Mouse (Mus musculus) forebrain, embryonic 14.5 days (tissue): ENCODE results near the gene Samd15. TPM values are rescaled to one million over a fixed set of nuclear protein-coding genes. Genes with fewer than 3 reads are reported as not detected.
"Not testable (repeated sequence)": the region's sequence is repeated elsewhere in the genome, so short reads cannot be mapped to it uniquely, and the experiment has no call there.

Experiments used
- ATAC-seq: fragments of 200-750 bp; cut with Nextera tagmentation; 2 replicates; pipeline ENCODE4 v1.8.0; 2017; ENCODE audit warnings: mild to moderate bottlenecking, moderate library complexity
- DNase-seq: peaks from one replicate; pipeline ENCODE4 v3.0.0-alpha.2; 2015; ENCODE audit warnings: low spot score
- H3K27ac ChIP-seq: fragments of 300-500 bp; sonication (generic); 2 replicates; pipeline ENCODE4 v1.5.1; 2014; ENCODE audit warnings: low read depth, mild to moderate bottlenecking, control low read depth, low read length, moderate library complexity
- H3K27me3 ChIP-seq: fragments of 300-500 bp; sonication (generic); replicated peaks from 2 replicates; pipeline ENCODE4 v1.6.1; 2014; ENCODE audit warnings: low read length, control low read depth, mixed read lengths; ENCODE audit not compliant: control insufficient read depth, insufficient read depth
- H3K36me3 ChIP-seq: fragments of 300-500 bp; sonication (generic); 2 replicates; pipeline ENCODE4 v1.6.1; 2014; ENCODE audit warnings: low read length, control low read depth; ENCODE audit not compliant: control insufficient read depth, insufficient read depth
- H3K4me1 ChIP-seq: fragments of 300-500 bp; sonication (generic); 2 replicates; pipeline ENCODE4 v1.6.1; 2014; ENCODE audit warnings: antibody characterized with exemption, low read length, control low read depth; ENCODE audit not compliant: control insufficient read depth, insufficient read depth
- H3K4me2 ChIP-seq: fragments of 300-500 bp; sonication (generic); 2 replicates; pipeline ENCODE4 v1.6.1; 2014; ENCODE audit warnings: mild to moderate bottlenecking, control low read depth, low read length
- H3K4me3 ChIP-seq: fragments of 300-500 bp; sonication (generic); 2 replicates; pipeline ENCODE4 v1.5.1; 2014; ENCODE audit warnings: low read depth, low read length, control low read depth
- H3K9ac ChIP-seq: fragments of 300-500 bp; sonication (generic); 2 replicates; pipeline ENCODE4 v1.6.1; 2014; ENCODE audit warnings: mild to moderate bottlenecking, low read length, control low read depth, moderate library complexity
- H3K9me3 ChIP-seq: fragments of 300-500 bp; sonication (generic); replicated peaks from 2 replicates; pipeline ENCODE4 v1.6.1; 2016; ENCODE audit warnings: low read length, control low read depth, mixed read lengths; ENCODE audit not compliant: control insufficient read depth
- WGBS: fragments of 180-500 bp; shearing (Covaris S2); extraction: QIAGEN DNeasy Blood & Tissue Kit; methylation state at CpG from one replicate; pipeline ENCODE4 v1.1.7; 2014; 5-methylcytosine and 5-hydroxymethylcytosine counted together
- polyA plus RNA-seq: library from polyadenylated mRNA; unstranded; fragments of >200 nt; fragmentation: Nextera tagmentation; extraction: Ambion mirVana; gene quantifications from 2 replicates; pipeline ENCODE4 v1.2.1, GENCODE M21; 2014

The Samd15 gene
- polyA plus RNA-seq = 1.3 and 1.6 TPM in 2 replicates

DNA sequence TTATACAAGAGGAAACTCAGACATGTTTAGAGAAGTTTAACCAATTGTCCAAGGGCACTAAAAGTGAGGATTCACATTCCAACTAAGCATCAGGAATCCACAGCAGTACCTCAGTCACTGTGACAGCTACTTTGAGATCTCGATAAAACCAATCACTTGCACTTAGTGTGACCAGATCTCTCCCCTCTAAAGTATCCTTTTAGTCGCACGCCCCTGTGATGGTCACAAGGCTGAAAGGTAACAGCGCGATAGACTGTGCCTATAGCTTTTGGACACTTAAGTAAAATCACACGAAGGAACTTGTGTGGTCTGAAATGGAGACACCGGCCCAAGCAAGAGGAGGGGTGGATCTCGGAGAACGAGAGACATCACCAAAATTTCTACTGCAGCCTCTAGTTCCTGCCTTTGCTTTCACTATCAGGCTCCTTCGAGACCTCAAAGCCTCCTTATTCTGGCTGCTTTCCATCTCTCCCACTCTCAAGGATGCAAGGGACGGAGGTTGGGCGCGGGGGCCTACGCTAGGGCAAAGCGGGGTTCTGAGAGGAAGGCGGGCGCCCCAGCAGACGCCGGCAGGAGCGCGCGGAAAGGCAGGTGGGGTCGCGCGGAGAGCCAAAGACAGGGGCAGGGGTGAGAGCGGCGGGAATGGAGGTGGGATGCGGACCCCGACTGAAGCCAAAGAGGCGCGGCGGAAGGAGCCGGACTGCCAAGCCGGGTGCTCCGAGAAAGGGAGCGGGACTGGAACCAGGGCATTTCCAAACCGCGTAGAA lies at the start of gene Samd15:
Gene Samd15, plus strand, starts transcription at position 518 of the 767 bp plus-strand sequence.
- peak; percentile 61 for DNase-seq
- H3K4me2 ChIP-seq = peak within 1 kb of the TSS; percentile 84
- WGBS = under 1% methylated on average over 35 of the region's 38 CpGs

GRCm38 (mm10) chr12:87154448-87154847 lies 45.1 kb upstream of the Samd15 start:
- H3K9ac ChIP-seq, H3K36me3 ChIP-seq, H3K9me3 ChIP-seq, H3K4me2 ChIP-seq, H3K4me3 ChIP-seq, ATAC-seq, H3K4me1 ChIP-seq, H3K27ac ChIP-seq, H3K27me3 ChIP-seq, DNase-seq: not testable (repeated sequence)
- WGBS = 93% methylated on average over 4 of the region's 4 CpGs

More for the DNA sequence above, at the start of gene Samd15:
- Histone ChIP-seq H3K27ac (peak within 1 kb of the TSS; percentile 87), H3K4me3 (peak within 1 kb of the TSS; percentile 81), H3K9ac (peak within 1 kb of the TSS; percentile 93), H3K36me3 (no peaks in the 10 kb centered on the region), H3K9me3 (no peaks in the 10 kb centered on the region), H3K4me1 (peaks cover 7% of the 10 kb centered on the region), H3K27me3 (no peaks in the 10 kb centered on the region)
- ATAC-seq = peak; percentile 62

DNA sequence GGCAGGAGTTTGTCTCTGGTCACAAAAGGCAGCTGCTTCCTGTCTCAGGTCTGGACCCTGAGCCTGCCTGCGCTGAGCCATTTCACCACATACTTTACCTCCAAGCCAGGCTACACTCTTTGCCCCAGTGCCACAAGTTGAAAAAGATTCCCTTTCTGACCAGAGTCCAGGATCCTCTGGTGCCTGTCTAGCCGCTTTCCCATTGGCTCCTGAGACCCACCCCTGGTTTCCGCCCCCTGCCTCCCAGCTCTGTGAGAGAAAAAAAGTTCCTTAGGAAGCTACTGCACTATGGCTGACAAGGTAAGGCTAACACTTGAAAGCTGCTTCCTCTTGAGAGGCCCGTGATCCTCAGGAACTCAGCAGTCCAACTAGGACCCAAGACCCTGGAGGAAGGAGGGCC lies 42.2 kb upstream of the Samd15 start:
- H3K9me3 ChIP-seq = no peaks in the 10 kb centered on the region
- H3K4me2 ChIP-seq = no peak overlapping the region
- DNase-seq = no peak
- no peaks in the 10 kb centered on the region for H3K27me3 ChIP-seq
- H3K4me1 ChIP-seq = no peaks in the 10 kb centered on the region
- no peak overlapping the region for H3K4me3 ChIP-seq
- 71% methylated on average over 4 of the region's 4 CpGs for WGBS
- no peak for ATAC-seq
- no peak overlapping the region for H3K9ac ChIP-seq
- H3K27ac ChIP-seq = no peak overlapping the region
- H3K36me3 ChIP-seq = no peaks in the 10 kb centered on the region

DNA sequence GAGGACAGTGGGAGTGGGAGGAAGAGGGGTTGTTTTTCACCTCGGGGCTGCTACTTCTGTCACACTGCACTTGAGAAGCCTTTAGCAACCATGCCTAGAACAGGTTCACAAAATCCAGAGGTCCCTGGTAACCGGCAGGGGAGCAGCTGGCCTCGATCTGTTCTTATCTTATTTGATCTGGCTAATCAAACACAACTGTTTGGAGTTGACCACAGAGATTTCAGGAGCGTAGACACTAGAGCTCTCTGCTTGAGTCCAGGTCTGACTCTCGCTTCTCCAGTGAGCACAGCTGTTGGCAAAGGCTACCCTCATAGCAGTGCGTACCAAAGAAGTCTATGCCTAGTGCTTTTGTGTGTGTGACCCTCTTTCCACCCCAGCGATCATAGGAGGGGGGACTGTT lies 41.4 kb upstream of the Samd15 start:
- Histone ChIP-seq H3K27me3 (no peaks in the 10 kb centered on the region), H3K4me2 (no peak overlapping the region), H3K9ac (no peak overlapping the region), H3K27ac (no peak overlapping the region), H3K9me3 (no peaks in the 10 kb centered on the region), H3K36me3 (no peaks in the 10 kb centered on the region), H3K4me1 (no peaks in the 10 kb centered on the region), H3K4me3 (no peak overlapping the region)
- 83% methylated on average over 7 of the region's 7 CpGs for WGBS
- no peak for ATAC-seq
- no peak for DNase-seq

DNA sequence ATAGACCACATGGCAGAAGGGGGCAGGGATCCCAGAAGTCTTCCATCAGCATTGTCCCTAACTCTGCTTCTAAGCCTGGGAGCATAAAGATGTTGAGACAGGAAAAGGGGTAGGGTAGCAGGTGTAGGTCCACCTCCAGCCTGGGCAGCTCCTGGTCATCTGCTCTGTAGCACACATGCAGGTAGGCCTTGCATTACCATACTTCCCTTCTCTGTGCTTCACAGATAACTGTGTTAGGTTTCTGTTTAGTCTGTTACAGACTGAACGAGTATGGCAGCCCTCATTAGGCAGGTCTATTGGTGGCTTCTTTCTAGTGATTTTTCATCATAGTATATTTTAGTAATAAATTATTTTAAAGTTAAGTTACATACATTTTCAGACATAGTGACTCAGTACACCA lies 39.2 kb upstream of the Samd15 start:
- no peak overlapping the region for H3K4me3 ChIP-seq
- H3K27me3 ChIP-seq = no peaks in the 10 kb centered on the region
- no peak for DNase-seq
- WGBS = 85% methylated on average over 1 of the region's 1 CpGs
- no peak overlapping the region for H3K9ac ChIP-seq
- H3K4me2 ChIP-seq = no peak overlapping the region
- no peaks in the 10 kb centered on the region for H3K36me3 ChIP-seq
- H3K9me3 ChIP-seq = no peaks in the 10 kb centered on the region
- H3K4me1 ChIP-seq = no peaks in the 10 kb centered on the region
- no peak overlapping the region for H3K27ac ChIP-seq
- no peak for ATAC-seq

GRCm38 (mm10) chr12:87160815-87161214 lies 38.7 kb upstream of the Samd15 start:
- H3K4me1 ChIP-seq = no peaks in the 10 kb centered on the region

GRCm38 (mm10) chr12:87175194-87175946 lies 24.2 kb upstream of the Samd15 start:
- DNase-seq = no peak
- whole genome bisulfite sequencing = 72% methylated on average over 4 of the region's 4 CpGs

More at GRCm38 (mm10) chr12:87160815-87161214, 38.7 kb upstream of the Samd15 start:
- Histone ChIP-seq H3K9ac (no peak overlapping the region), H3K27ac (no peak overlapping the region), H3K36me3 (no peaks in the 10 kb centered on the region), H3K27me3 (no peaks in the 10 kb centered on the region), H3K9me3 (no peaks in the 10 kb centered on the region), H3K4me2 (no peak overlapping the region), H3K4me3 (no peak overlapping the region)
- WGBS = 91% methylated on average over 5 of the region's 5 CpGs
- no peak for ATAC-seq
- no peak for DNase-seq

GRCm38 (mm10) chr12:87177631-87178030 lies 21.9 kb upstream of the Samd15 start:
- H3K36me3 ChIP-seq = peaks cover 15% of the 10 kb centered on the region
- no peak overlapping the region for H3K4me3 ChIP-seq
- no peak for DNase-seq
- no peak overlapping the region for H3K4me2 ChIP-seq
- H3K9ac ChIP-seq = no peak overlapping the region
- no peak for ATAC-seq
- H3K27me3 ChIP-seq = no peaks in the 10 kb centered on the region
- H3K27ac ChIP-seq = no peak overlapping the region
- no peaks in the 10 kb centered on the region for H3K4me1 ChIP-seq
- H3K9me3 ChIP-seq = no peaks in the 10 kb centered on the region
- WGBS = 96% methylated on average over 4 of the region's 4 CpGs

More at GRCm38 (mm10) chr12:87175194-87175946, 24.2 kb upstream of the Samd15 start:
- Histone ChIP-seq H3K9me3 (no peaks in the 10 kb centered on the region), H3K4me3 (no peak overlapping the region), H3K4me2 (no peak overlapping the region), H3K9ac (no peak overlapping the region), H3K4me1 (no peaks in the 10 kb centered on the region), H3K27me3 (no peaks in the 10 kb centered on the region), H3K27ac (no peak overlapping the region), H3K36me3 (peaks cover 26% of the 10 kb centered on the region)
- no peak for ATAC-seq

DNA sequence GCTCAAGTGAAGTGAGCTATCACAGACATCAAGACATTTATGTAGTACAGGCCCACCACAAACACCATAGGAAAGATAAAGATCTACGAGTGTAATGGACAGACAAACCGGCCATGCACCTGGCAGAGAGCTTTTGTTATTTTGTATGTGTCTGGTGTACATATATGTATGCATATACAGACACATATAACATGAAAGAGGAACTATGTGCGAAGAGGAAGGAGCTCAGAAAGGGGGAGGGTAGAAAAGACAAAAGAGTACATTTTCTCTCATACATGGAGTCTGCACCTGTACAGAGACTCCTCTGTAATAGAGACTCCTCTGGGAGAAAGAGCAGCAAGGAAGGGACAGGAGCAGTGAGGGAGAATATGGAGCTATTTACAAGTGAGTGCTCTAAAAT lies 6.5 kb upstream of the Samd15 start:
- H3K9me3 ChIP-seq = no peaks in the 10 kb centered on the region
- DNase-seq = no peak
- WGBS = 96% methylated on average over 3 of the region's 3 CpGs
- no peak for ATAC-seq
- H3K27me3 ChIP-seq = no peaks in the 10 kb centered on the region
- H3K27ac ChIP-seq = no peak overlapping the region
- no peak overlapping the region for H3K9ac ChIP-seq
- no peaks in the 10 kb centered on the region for H3K36me3 ChIP-seq
- no peaks in the 10 kb centered on the region for H3K4me1 ChIP-seq
- no peak overlapping the region for H3K4me2 ChIP-seq
- H3K4me3 ChIP-seq = no peak overlapping the region
